Mouse (Mus musculus) liver, adult 2 months (tissue): Measurements from ENCODE around the gene Snx22. TPM values are rescaled to one million over a fixed set of nuclear protein-coding genes. Genes with fewer than 3 reads are reported as not detected.

Experiments
- DNase-seq: peaks from one replicate; pipeline ENCODE4 v3.0.0-alpha.2; 2011; ENCODE audit warnings: low read depth, low spot score; ENCODE audit errors: extremely low read depth
- H3K27ac ChIP-seq: fragments of 200-500 bp; replicated peaks from 2 replicates; pipeline ENCODE4 v1.5.1; 2012; ENCODE audit warnings: low read depth, mild to moderate bottlenecking, control low read depth, inconsistent platforms, low read length; ENCODE audit not compliant: insufficient read depth
- H3K27me3 ChIP-seq: fragments of 200-500 bp; 2 replicates; pipeline ENCODE4 v1.6.1; 2012; ENCODE audit warnings: mild to moderate bottlenecking, moderate library complexity, low read length, inconsistent platforms; ENCODE audit not compliant: control insufficient read depth, insufficient read depth
- H3K36me3 ChIP-seq: fragments of 200-500 bp; 2 replicates; pipeline ENCODE4 v1.6.1; 2012; ENCODE audit warnings: low read length, inconsistent platforms; ENCODE audit not compliant: control insufficient read depth, insufficient read depth
- H3K4me1 ChIP-seq: fragments of 200-500 bp; 2 replicates; pipeline ENCODE4 v1.6.1; 2011; ENCODE audit warnings: low read length; ENCODE audit not compliant: control insufficient read depth, insufficient read depth
- H3K4me3 ChIP-seq: fragments of 200-500 bp; 2 replicates; pipeline ENCODE4 v1.5.1; 2011; ENCODE audit warnings: low read depth, mild to moderate bottlenecking, control low read depth, low read length, moderate library complexity; ENCODE audit not compliant: insufficient read depth
- H3K79me2 ChIP-seq: fragments of 200-500 bp; 2 replicates; pipeline ENCODE4 v1.6.1; 2012; ENCODE audit warnings: inconsistent platforms, mild to moderate bottlenecking, low read length, moderate library complexity; ENCODE audit not compliant: control insufficient read depth, insufficient read depth
- H3K9ac ChIP-seq: fragments of 200-500 bp; 2 replicates; pipeline ENCODE4 v1.6.1; 2012; ENCODE audit warnings: low read depth, mild to moderate bottlenecking, control low read depth, inconsistent platforms, low read length
- CTCF ChIP-seq: fragments of 200-500 bp; IDR thresholded peaks from 2 replicates; pipeline ENCODE4 v1.5.1; 2011; ENCODE audit warnings: low read depth, low read length, control low read depth
- POLR2A ChIP-seq: fragments of 200-500 bp; IDR thresholded peaks from 2 replicates; pipeline ENCODE4 v1.6.1; 2011; ENCODE audit warnings: low read length, control low read depth; ENCODE audit not compliant: insufficient read depth; ENCODE audit errors: extremely low read depth
- WGBS: fragments of 180-500 bp; shearing (Covaris S2); methylation state at CpG from one replicate; pipeline ENCODE4 v1.1.7; 2018; 5-methylcytosine and 5-hydroxymethylcytosine counted together
- polyA plus RNA-seq: library from polyadenylated mRNA; depleted of rRNA; stranded (reverse); fragments of >200 nt; gene quantifications from 2 replicates; pipeline ENCODE4 v1.2.3, GENCODE M21; 2012
- total RNA-seq: library from RNA; depleted of rRNA; stranded (reverse); fragments of >200 nt; gene quantifications from 2 replicates; pipeline ENCODE4 v1.2.3, GENCODE M21; 2014

Gene Snx22
- total and polyA plus RNA-seq, 2 experiments = 0.09 to 0.53 TPM

DNA sequence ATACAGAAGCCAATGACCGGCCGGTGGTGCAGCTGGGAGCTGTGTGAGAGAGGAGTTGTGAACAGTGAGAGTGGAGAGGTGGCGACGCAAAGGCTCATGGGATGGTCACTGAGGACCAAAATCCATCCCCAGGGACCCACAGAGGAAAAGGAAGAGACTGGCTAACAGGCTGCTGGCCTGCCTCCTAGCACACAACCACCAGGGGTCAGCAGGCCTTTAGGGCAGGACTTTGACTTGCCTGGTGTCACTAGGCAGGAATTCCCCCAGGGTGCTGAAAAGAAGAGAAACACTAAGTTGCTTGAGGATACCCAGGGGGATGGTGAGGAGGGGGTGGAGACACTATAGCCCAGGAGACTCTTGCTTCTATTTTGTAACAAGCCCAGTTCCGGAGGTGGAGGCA lies 2.0 kb downstream of the Snx22 start:
- Histone ChIP-seq H3K79me2 (no peaks in the 10 kb centered on the region), H3K36me3 (peaks cover 26% of the 10 kb centered on the region), H3K27me3 (no peaks in the 10 kb centered on the region), H3K27ac (no peak overlapping the region), H3K9ac (no peak overlapping the region), H3K4me3 (no peak overlapping the region), H3K4me1 (peaks cover 8% of the 10 kb centered on the region; the same call in 1 of the 2 replicates)
- DNase-seq = peak; percentile 33
- no peak for TF ChIP-seq POLR2A
- TF ChIP-seq CTCF = peak; percentile 85
- WGBS = 40% methylated on average over 5 of the region's 5 CpGs

DNA sequence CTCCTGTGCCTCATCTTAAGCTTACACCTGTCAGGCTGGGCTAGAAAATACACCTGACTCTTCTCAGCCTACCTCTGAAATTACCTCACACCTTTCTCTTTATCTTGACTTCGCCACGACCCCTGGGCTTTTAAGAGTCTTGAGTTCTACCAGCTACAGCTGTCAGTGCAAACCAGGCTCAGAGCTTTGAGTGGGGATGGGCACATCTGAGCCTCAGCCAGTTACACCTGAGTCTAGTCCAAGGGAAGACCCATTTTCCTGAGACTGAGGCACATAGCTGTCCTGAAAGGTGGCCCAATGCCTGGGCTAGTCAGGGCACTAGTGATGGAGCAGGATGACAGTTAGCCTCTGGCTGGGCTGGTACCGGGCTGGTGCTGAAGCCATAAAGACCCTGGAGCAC lies 2.7 kb downstream of the Snx22 start:
- TF ChIP-seq CTCF (no peak), POLR2A (no peak)
- no peak for DNase-seq
- Histone ChIP-seq H3K79me2 (no peaks in the 10 kb centered on the region), H3K4me3 (no peak overlapping the region), H3K4me1 (peaks cover 8% of the 10 kb centered on the region; the same call in 1 of the 2 replicates), H3K27me3 (no peaks in the 10 kb centered on the region), H3K36me3 (peaks cover 28% of the 10 kb centered on the region), H3K27ac (no peak overlapping the region), H3K9ac (no peak overlapping the region)
- WGBS = 94% methylated on average over 3 of the region's 3 CpGs

DNA sequence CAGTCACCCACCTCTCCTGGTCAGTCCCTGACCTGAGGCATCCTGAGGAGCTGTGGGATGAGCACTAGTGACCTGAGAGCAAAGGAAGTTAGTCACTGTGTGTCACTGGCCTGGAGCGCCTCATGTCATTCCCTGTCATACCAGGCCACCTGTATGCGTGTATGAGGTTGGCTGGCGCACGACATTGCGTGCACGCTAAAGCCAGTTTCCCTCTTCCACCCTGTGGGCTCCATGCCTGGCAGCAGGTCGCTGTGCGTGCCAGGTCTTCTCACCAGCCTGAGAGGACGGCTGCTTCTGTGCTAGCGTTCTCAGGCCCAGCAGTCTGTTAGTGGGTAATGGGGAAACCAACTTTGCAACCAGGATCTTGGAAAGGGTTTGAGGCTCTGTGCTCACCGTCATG lies 5.2 kb downstream of the Snx22 start:
- 95% methylated on average over 11 of the region's 11 CpGs for WGBS
- peaks cover 15% of the 10 kb centered on the region for H3K4me1 ChIP-seq

DNA sequence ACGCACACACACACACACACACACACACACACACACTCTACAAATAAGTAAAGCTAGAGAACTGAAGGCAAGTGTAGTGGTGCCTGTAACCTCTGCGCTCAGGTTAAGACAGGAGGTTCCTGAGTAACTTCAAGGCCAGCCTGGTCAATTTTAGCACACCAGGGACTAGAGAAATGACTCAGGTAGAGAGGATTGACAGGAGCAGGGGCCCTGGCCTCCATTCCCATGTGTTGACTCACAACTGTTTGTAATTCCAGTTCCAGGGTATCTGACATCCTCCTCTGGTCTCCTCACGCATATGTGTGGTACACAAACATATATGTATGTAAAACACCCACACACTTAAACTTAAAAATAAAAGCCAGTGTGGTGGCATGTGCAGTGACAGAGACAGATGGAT lies 6.1 kb downstream of the Snx22 start:
- no peak for TF ChIP-seq POLR2A
- no peak for TF ChIP-seq CTCF
- peaks cover 28% of the 10 kb centered on the region for H3K36me3 ChIP-seq
- no peak for DNase-seq
- no peak overlapping the region for H3K27ac ChIP-seq
- H3K4me3 ChIP-seq = no peak overlapping the region
- H3K79me2 ChIP-seq = peaks cover 11% of the 10 kb centered on the region; the same call in 1 of the 2 replicates
- H3K9ac ChIP-seq = no peak overlapping the region
- H3K4me1 ChIP-seq = peaks cover 11% of the 10 kb centered on the region
- no peaks in the 10 kb centered on the region for H3K27me3 ChIP-seq
- 91% methylated on average over 3 of the region's 3 CpGs for WGBS

More for the DNA sequence above, 5.2 kb downstream of the Snx22 start:
- Histone ChIP-seq H3K27ac (no peak overlapping the region), H3K36me3 (peaks cover 28% of the 10 kb centered on the region), H3K27me3 (no peaks in the 10 kb centered on the region), H3K9ac (no peak overlapping the region), H3K4me3 (no peak overlapping the region), H3K79me2 (peaks cover 11% of the 10 kb centered on the region; the same call in 1 of the 2 replicates)
- TF ChIP-seq CTCF (no peak), POLR2A (no peak)
- no peak for DNase-seq

DNA sequence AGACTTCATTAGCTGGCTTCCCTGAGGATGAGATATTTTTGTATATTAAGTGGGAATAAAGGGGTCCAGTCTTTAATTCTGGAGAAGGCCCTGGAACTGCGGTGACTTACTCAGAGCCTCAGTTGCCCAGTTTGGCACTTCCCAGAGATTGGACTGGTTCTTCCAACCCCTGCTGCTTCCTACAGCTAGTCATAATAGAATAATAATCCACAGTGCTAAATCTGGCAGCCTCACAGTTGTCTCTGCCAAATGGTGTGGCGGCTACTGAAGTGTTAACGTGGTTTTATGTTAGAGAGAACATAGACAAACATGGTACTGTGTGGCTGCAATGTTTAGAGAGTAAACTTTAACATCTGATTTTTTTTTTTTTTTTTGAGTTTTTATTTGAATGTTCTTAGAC lies 7.9 kb downstream of the Snx22 start:
- 37% methylated on average over 3 of the region's 3 CpGs for WGBS
- Histone ChIP-seq H3K9ac (peak overlapping the region; percentile 36; the same call in 1 of the 2 replicates), H3K4me3 (peak overlapping the region; percentile 14; the same call in 1 of the 2 replicates), H3K27ac (peak overlapping the region; percentile 39; the same call in 1 of the 2 replicates), H3K79me2 (peaks cover 11% of the 10 kb centered on the region; the same call in 1 of the 2 replicates), H3K27me3 (no peaks in the 10 kb centered on the region), H3K36me3 (peaks cover 28% of the 10 kb centered on the region), H3K4me1 (peaks cover 11% of the 10 kb centered on the region)
- DNase-seq = peak; percentile 51
- TF ChIP-seq POLR2A = no peak

DNA sequence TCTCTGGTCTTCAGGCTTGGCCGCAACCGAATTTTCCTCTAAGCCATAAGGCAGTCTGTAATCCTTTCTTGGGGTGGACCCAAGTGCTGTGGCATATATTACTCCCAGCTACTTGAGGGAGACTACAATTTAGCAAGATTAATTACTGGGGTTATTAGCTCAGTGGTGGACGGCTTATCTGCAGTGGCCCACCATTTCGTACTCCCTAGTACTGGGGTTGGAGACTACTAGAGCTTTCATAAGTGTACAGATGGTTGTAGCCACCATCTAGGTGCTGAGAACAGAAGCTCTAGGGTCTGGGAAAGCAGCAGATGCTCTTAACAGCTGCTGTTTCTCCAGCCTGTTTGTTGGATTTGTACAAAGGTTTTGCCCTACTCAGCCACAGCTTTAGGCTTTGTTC lies 8.5 kb downstream of the Snx22 start:
- no peak for DNase-seq
- Histone ChIP-seq H3K27ac (peak overlapping the region; percentile 57), H3K79me2 (peaks cover 11% of the 10 kb centered on the region; the same call in 1 of the 2 replicates), H3K4me1 (peaks cover 11% of the 10 kb centered on the region), H3K4me3 (peak overlapping the region; percentile 49), H3K9ac (peak overlapping the region; percentile 47), H3K27me3 (no peaks in the 10 kb centered on the region), H3K36me3 (peaks cover 28% of the 10 kb centered on the region)
- WGBS = 8% methylated on average over 4 of the region's 4 CpGs
- TF ChIP-seq CTCF (no peak), POLR2A (no peak)
